Mouse (Mus musculus): ENCODE results near the gene Dhx34. TPM values are rescaled to one million over a fixed set of nuclear protein-coding genes. Genes with fewer than 3 reads are reported as not detected.

Gene Dhx34
- total RNA-seq, 2 experiments from 2014 or later = 3.8 to 4.4 TPM

- no peak for DNase-seq
- H3K4me3 ChIP-seq = no peak overlapping the region
- intact Hi-C loops (cut with DNase I) = no loop called here
- H3K27ac ChIP-seq = no peak overlapping the region
- no peak for TF ChIP-seq CTCF (IDR thresholded peaks at IDR 0.05)
These were observed 71.4 kb downstream of the Dhx34 start for GRCm38 (mm10) chr7:16150191-16151145.

- no peak for DNase-seq
- Histone ChIP-seq H3K27ac (no peak overlapping the region), H3K4me3 (no peak overlapping the region)
- TF ChIP-seq CTCF (IDR thresholded peaks at IDR 0.05) = no peak
- intact Hi-C loops (cut with DNase I) = no loop called here
These were observed 72.6 kb downstream of the Dhx34 start for GRCm38 (mm10) chr7:16149241-16149640.

DNA sequence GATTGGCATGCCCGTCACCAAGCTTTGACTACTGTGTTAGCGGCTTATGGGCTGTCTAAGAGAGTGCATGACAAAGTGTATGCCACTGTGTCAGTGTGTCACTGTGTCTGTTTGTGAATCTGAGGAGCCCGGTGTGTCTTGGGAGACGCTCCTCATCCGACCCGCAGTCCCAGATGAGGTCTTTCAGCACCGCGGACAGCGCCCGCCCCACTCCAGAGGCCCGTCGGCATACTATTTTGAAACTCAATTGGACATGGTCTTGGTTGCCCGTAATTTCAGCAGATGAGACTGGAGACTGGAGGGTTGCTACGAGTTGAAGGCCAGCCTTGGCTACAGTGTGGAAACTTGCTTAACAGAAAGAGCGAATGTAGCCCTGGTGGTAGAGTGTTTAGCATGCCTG is 74.2 kb downstream of the Dhx34 start:
- DNase-seq = peak; percentile 64
- no peak overlapping the region for H3K27ac ChIP-seq
- no peak overlapping the region for H3K4me3 ChIP-seq
- no peak for TF ChIP-seq CTCF (IDR thresholded peaks at IDR 0.05)
- intact Hi-C loops (cut with DNase I) = no loop called here

Other genes starting within 250 kb of the Dhx34 start
- 1 to 10 TPM; 6.8 to 7.1 TPM for gene Bicra, start 174.1 kb downstream of the Dhx34 start, total RNA-seq (2021)
- gene Zfp541, start 160.2 kb downstream of the Dhx34 start, total RNA-seq (2021) = not detected
- gene Napa, start 123.6 kb downstream of the Dhx34 start, total RNA-seq (2021) = 100 to 1,000 TPM in 1 of 2 experiments, 10 to 100 TPM in 1; 99.2 to 113 TPM
- gene Kptn, start 102.1 kb downstream of the Dhx34 start, total RNA-seq (2021) = 10 to 100 TPM; 10.3 to 16.0 TPM
- under 1 TPM; 0.08 to 0.28 TPM for gene Slc8a2, start 92.2 kb downstream of the Dhx34 start, total RNA-seq (2021)
- 1 to 10 TPM; 1.5 to 2.0 TPM for gene Meis3, start 46.9 kb downstream of the Dhx34 start, total RNA-seq (2021)
- gene C5ar2, start 22.1 kb upstream of the Dhx34 start, total RNA-seq (2021) = under 1 TPM; 0.18 to 0.39 TPM
- gene C5ar1, start 37.5 kb upstream of the Dhx34 start, total RNA-seq (2021) = 1 to 10 TPM; 1.6 to 2.4 TPM
- gene Inafm1, start 51.6 kb upstream of the Dhx34 start, total RNA-seq (2021) = 10 to 100 TPM; 15.7 to 15.8 TPM
- 10 to 100 TPM; 41.0 to 42.1 TPM for gene Ccdc9, start 64.8 kb upstream of the Dhx34 start, total RNA-seq (2021)
- gene Bbc3, start 86.4 kb upstream of the Dhx34 start, total RNA-seq (2021) = 1 to 10 TPM; 1.4 to 2.9 TPM
- gene Sae1, start 165.8 kb upstream of the Dhx34 start, total RNA-seq (2021) = 10 to 100 TPM; 21.6 to 34.8 TPM
- 10 to 100 TPM; 29.9 to 32.0 TPM for gene Zc3h4, start 178.9 kb upstream of the Dhx34 start, total RNA-seq (2021)
- gene Tmem160, start 230.7 kb upstream of the Dhx34 start, total RNA-seq (2021) = 10 to 100 TPM; 49.2 to 50.0 TPM